Mouse (Mus musculus): ENCODE results near the gene Prcc. TPM values are rescaled to one million over a fixed set of nuclear protein-coding genes. Genes with fewer than 3 reads are reported as not detected.
"Not testable (repeated sequence)": the region's sequence is repeated elsewhere in the genome, so short reads cannot be mapped to it uniquely, and the experiment has no call there.

The Prcc gene
- polyA plus RNA-seq, 1 experiment from 2014 or later = 11.8 TPM

- H3K4me3 ChIP-seq = no peak overlapping the region
- H3K27ac ChIP-seq = no peak overlapping the region
- no peaks in the 10 kb centered on the region for H3K27me3 ChIP-seq (ENCODE audit: insufficient read depth, poor library complexity, severe bottlenecking)
- H3K36me3 ChIP-seq = peaks cover 54% of the 10 kb centered on the region
- H3K4me1 ChIP-seq = peaks cover 9% of the 10 kb centered on the region
- H3K9me3 ChIP-seq = no peaks in the 10 kb centered on the region
- 97% methylated on average over 1 of the region's 1 CpGs for WGBS
- DNase-seq (ENCODE audit: low spot score) = no peak
These were observed 31.6 kb upstream of the Prcc start for GRCm38 (mm10) chr3:87916990-87917389.

- 91% methylated on average over 10 of the region's 10 CpGs for WGBS
- Histone ChIP-seq H3K27me3 (ENCODE audit: insufficient read depth, poor library complexity, severe bottlenecking) (no peaks in the 10 kb centered on the region), H3K36me3 (peaks cover 57% of the 10 kb centered on the region), H3K27ac (0 out of 2 replicates have a peak overlapping the region, but pooled peaks have one; percentile 17), H3K9me3 (no peaks in the 10 kb centered on the region), H3K4me1 (peaks cover 25% of the 10 kb centered on the region), H3K4me3 (no peak overlapping the region)
- DNase-seq (ENCODE audit: low spot score) = no peak
These were observed 28.5 kb upstream of the Prcc start for GRCm38 (mm10) chr3:87913891-87914290.

GRCm38 (mm10) chr3:87913491-87913890 lies 28.1 kb upstream of the Prcc start:
- no peaks in the 10 kb centered on the region for H3K9me3 ChIP-seq
- peaks cover 57% of the 10 kb centered on the region for H3K36me3 ChIP-seq
- H3K4me1 ChIP-seq = peaks cover 29% of the 10 kb centered on the region
- 0 out of 2 replicates have a peak overlapping the region, but pooled peaks have one; percentile 17 for H3K27ac ChIP-seq
- WGBS = 85% methylated on average over 7 of the region's 7 CpGs
- H3K27me3 ChIP-seq (ENCODE audit: insufficient read depth, poor library complexity, severe bottlenecking) = no peaks in the 10 kb centered on the region
- H3K4me3 ChIP-seq = no peak overlapping the region
- DNase-seq (ENCODE audit: low spot score) = no peak

- H3K27ac ChIP-seq = peak overlapping the region; percentile 99
- no peaks in the 10 kb centered on the region for H3K27me3 ChIP-seq (ENCODE audit: insufficient read depth, poor library complexity, severe bottlenecking)
- peak; percentile 91 for DNase-seq (ENCODE audit: low spot score)
- peaks cover 35% of the 10 kb centered on the region for H3K36me3 ChIP-seq
- H3K4me1 ChIP-seq = peaks cover 43% of the 10 kb centered on the region
- WGBS = 3% methylated on average over 12 of the region's 12 CpGs
- peak overlapping the region; percentile 89 for H3K4me3 ChIP-seq
- no peaks in the 10 kb centered on the region for H3K9me3 ChIP-seq
These were observed 25.2 kb upstream of the Prcc start for GRCm38 (mm10) chr3:87910573-87911141.

- no peak for DNase-seq (ENCODE audit: low spot score)
- Histone ChIP-seq H3K27ac (peak overlapping the region; percentile 99), H3K4me1 (peaks cover 43% of the 10 kb centered on the region), H3K9me3 (no peaks in the 10 kb centered on the region), H3K36me3 (peaks cover 27% of the 10 kb centered on the region), H3K4me3 (peak overlapping the region; percentile 89), H3K27me3 (ENCODE audit: insufficient read depth, poor library complexity, severe bottlenecking) (no peaks in the 10 kb centered on the region)
- 10% methylated on average over 4 of the region's 4 CpGs for whole genome bisulfite sequencing
These were observed 24.5 kb upstream of the Prcc start for GRCm38 (mm10) chr3:87909874-87910273.

- WGBS = 80% methylated on average over 2 of the region's 2 CpGs
- Histone ChIP-seq H3K4me3 (peak overlapping the region; percentile 89), H3K4me1 (peaks cover 43% of the 10 kb centered on the region), H3K36me3 (peaks cover 23% of the 10 kb centered on the region), H3K27ac (peak overlapping the region; percentile 99), H3K27me3 (ENCODE audit: insufficient read depth, poor library complexity, severe bottlenecking) (no peaks in the 10 kb centered on the region), H3K9me3 (no peaks in the 10 kb centered on the region)
- DNase-seq (ENCODE audit: low spot score) = no peak
These were observed 24.0 kb upstream of the Prcc start for GRCm38 (mm10) chr3:87909381-87909780.

- Histone ChIP-seq H3K27ac (peak overlapping the region; percentile 99), H3K9me3 (no peaks in the 10 kb centered on the region), H3K4me3 (peak overlapping the region; percentile 89), H3K36me3 (peaks cover 8% of the 10 kb centered on the region; the same call in 1 of the 2 replicates), H3K27me3 (ENCODE audit: insufficient read depth, poor library complexity, severe bottlenecking) (no peaks in the 10 kb centered on the region), H3K4me1 (peaks cover 43% of the 10 kb centered on the region)
- WGBS = 3% methylated on average over 1 of the region's 1 CpGs
- DNase-seq (ENCODE audit: low spot score) = no peak
These were observed 22.5 kb upstream of the Prcc start for GRCm38 (mm10) chr3:87907906-87908305.

- peaks cover 43% of the 10 kb centered on the region for H3K4me1 ChIP-seq
- no peaks in the 10 kb centered on the region for H3K27me3 ChIP-seq (ENCODE audit: insufficient read depth, poor library complexity, severe bottlenecking)
- no peaks in the 10 kb centered on the region for H3K9me3 ChIP-seq
- peak overlapping the region; percentile 89 for H3K4me3 ChIP-seq
- DNase-seq (ENCODE audit: low spot score) = peak; percentile 89
- peak overlapping the region; percentile 99 for H3K27ac ChIP-seq
- H3K36me3 ChIP-seq = 0 out of 2 replicates have a peak, but pooled peaks cover 6% of the 10 kb centered on the region
- under 1% methylated on average over 27 of the region's 27 CpGs for WGBS
These were observed 21.8 kb upstream of the Prcc start for GRCm38 (mm10) chr3:87906981-87907857.

GRCm38 (mm10) chr3:87906601-87906980 lies 21.2 kb upstream of the Prcc start:
- 0 out of 2 replicates have a peak, but pooled peaks cover 6% of the 10 kb centered on the region for H3K36me3 ChIP-seq
- WGBS = under 1% methylated on average over 47 of the region's 47 CpGs
- peak overlapping the region; percentile 89 for H3K4me3 ChIP-seq
- DNase-seq (ENCODE audit: low spot score) = no peak
- no peaks in the 10 kb centered on the region for H3K27me3 ChIP-seq (ENCODE audit: insufficient read depth, poor library complexity, severe bottlenecking)
- peaks cover 45% of the 10 kb centered on the region for H3K4me1 ChIP-seq
- peak overlapping the region; percentile 99 for H3K27ac ChIP-seq
- no peaks in the 10 kb centered on the region for H3K9me3 ChIP-seq

- Histone ChIP-seq H3K36me3 (0 out of 2 replicates have a peak, but pooled peaks cover 4% of the 10 kb centered on the region), H3K4me3 (peak within 1 kb of the TSS; percentile 89), H3K27ac (peak within 1 kb of the TSS; percentile 99), H3K4me1 (peaks cover 47% of the 10 kb centered on the region), H3K9me3 (no peaks in the 10 kb centered on the region), H3K27me3 (ENCODE audit: insufficient read depth, poor library complexity, severe bottlenecking) (no peaks in the 10 kb centered on the region)
- DNase-seq (ENCODE audit: low spot score) = peak; percentile 98
- WGBS = 3% methylated on average over 57 of the region's 57 CpGs
These were observed 20.6 kb upstream of the Prcc start, which contains the start of gene Hdgf for GRCm38 (mm10) chr3:87905880-87906485. Gene Hdgf, plus strand, starts transcription at chr3:87906321.

GRCm38 (mm10) chr3:87903821-87904220 lies 18.4 kb upstream of the Prcc start:
- DNase-seq (ENCODE audit: low spot score) = no peak
- no peaks in the 10 kb centered on the region for H3K36me3 ChIP-seq
- WGBS = 56% methylated on average over 5 of the region's 5 CpGs
- H3K27ac ChIP-seq = peak overlapping the region; percentile 50; the same call in 1 of the 2 replicates
- no peak overlapping the region for H3K4me3 ChIP-seq
- peaks cover 30% of the 10 kb centered on the region for H3K4me1 ChIP-seq
- no peaks in the 10 kb centered on the region for H3K9me3 ChIP-seq
- no peaks in the 10 kb centered on the region for H3K27me3 ChIP-seq (ENCODE audit: insufficient read depth, poor library complexity, severe bottlenecking)

GRCm38 (mm10) chr3:87901959-87902358 lies 16.6 kb upstream of the Prcc start:
- Histone ChIP-seq H3K27ac (peak overlapping the region; percentile 76; the same call in 1 of the 2 replicates), H3K4me1 (peaks cover 17% of the 10 kb centered on the region)
- not testable (repeated sequence) for DNase-seq (ENCODE audit: low spot score); H3K36me3 ChIP-seq; H3K27me3 ChIP-seq (ENCODE audit: insufficient read depth, poor library complexity, severe bottlenecking); H3K9me3 ChIP-seq; H3K4me3 ChIP-seq
- 73% methylated on average over 6 of the region's 6 CpGs for WGBS
